Mouse (Mus musculus): ENCODE measurements around the gene Uggt2. TPM values are rescaled to one million over a fixed set of nuclear protein-coding genes. Genes with fewer than 3 reads are reported as not detected.

The Uggt2 gene
- polyA plus RNA-seq, 1 experiment from 2014 or later, result 15.4 TPM

DNA sequence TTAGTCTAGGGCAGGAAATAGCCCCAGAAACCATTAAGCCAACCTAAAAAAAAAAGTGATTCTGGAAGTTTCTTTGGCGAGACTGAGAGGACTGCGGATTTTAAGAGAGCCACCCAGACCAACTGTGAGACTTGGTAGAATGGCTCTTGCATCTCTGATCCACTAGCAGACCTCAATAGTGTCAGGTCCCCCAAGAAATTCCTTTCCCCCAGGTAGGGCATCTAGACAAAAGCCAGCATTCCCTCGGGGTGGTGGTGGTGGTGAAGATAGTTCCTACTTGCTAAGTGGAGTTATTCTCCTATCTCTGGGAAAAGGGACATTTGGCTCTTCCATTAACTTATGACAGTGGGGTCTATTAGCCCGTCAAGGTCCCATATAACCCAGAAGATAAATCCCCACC is 162.3 kb downstream of the Uggt2 start:
- Histone ChIP-seq H3K27ac (ENCODE audit: low read depth) (peak overlapping the region; percentile 84), H3K36me3 (ENCODE audit: control insufficient read depth, insufficient read depth, low read length) (no peaks in the 10 kb centered on the region), H3K4me1 (replicated peaks; ENCODE audit: control insufficient read depth, insufficient read depth, low read length) (peaks cover 20% of the 10 kb centered on the region), H3K27me3 (replicated peaks; ENCODE audit: control insufficient read depth, insufficient read depth, low read length) (no peaks in the 10 kb centered on the region), H3K9me3 (ENCODE audit: control insufficient read depth, low read length) (no peaks in the 10 kb centered on the region), H3K4me3 (ENCODE audit: low read depth, low read length) (peak overlapping the region; percentile 96), H3K9ac (ENCODE audit: low read length) (peak overlapping the region; percentile 70), H3K4me2 (ENCODE audit: low read length) (peak overlapping the region; percentile 61)
- DNase-seq (ENCODE audit: low spot score) (peak; percentile 60), ATAC-seq (replicated peaks; ENCODE audit: low FRiP score, low TSS enrichment, low read depth) (no peak; the same call in 1 of the 2 replicates)
- WGBS, result 33% methylated on average over 4 of the region's 4 CpGs

DNA sequence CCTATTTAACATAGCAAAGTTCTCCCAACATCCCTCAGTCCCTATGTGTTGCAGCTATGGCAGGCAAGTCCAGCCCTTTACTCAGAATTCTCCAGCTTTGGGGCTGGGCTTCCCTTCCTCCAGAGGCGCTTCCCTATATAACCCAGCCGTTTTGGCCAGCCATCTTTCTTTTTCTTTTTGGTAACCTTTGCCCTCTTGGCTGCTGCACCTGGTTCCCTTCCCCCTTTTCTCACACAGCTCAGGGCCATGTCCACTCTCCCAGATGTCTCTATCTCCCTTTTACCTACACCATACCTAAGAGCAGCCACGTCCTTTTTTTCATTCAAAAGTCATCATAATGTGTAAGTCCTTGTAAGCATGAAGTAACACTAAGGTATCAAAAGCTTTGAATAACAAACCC is 163.0 kb downstream of the Uggt2 start:
- no peaks in the 10 kb centered on the region for H3K9me3 ChIP-seq (ENCODE audit: control insufficient read depth, low read length)
- ATAC-seq (replicated peaks; ENCODE audit: low FRiP score, low TSS enrichment, low read depth) (no peak), DNase-seq (ENCODE audit: low spot score) (no peak)
- no peak overlapping the region for H3K9ac ChIP-seq (ENCODE audit: low read length)
- H3K36me3 ChIP-seq (ENCODE audit: control insufficient read depth, insufficient read depth, low read length), result no peaks in the 10 kb centered on the region
- no peak overlapping the region for H3K4me2 ChIP-seq (ENCODE audit: low read length)
- H3K27ac ChIP-seq (ENCODE audit: low read depth), result no peak overlapping the region
- peaks cover 18% of the 10 kb centered on the region for H3K4me1 ChIP-seq (replicated peaks; ENCODE audit: control insufficient read depth, insufficient read depth, low read length)
- no peaks in the 10 kb centered on the region for H3K27me3 ChIP-seq (replicated peaks; ENCODE audit: control insufficient read depth, insufficient read depth, low read length)
- 62% methylated on average over 3 of the region's 3 CpGs for WGBS
- no peak overlapping the region for H3K4me3 ChIP-seq (ENCODE audit: low read depth, low read length)

Other genes with a start within 250 kb of the Uggt2 start
- gene Dzip1, start 174.0 kb downstream of the Uggt2 start, polyA plus RNA-seq (2014; fragmentation: Nextera tagmentation; extraction: Ambion mirVana), result 16.4 and 19.5 TPM in 2 replicates
- 34.4 and 40.9 TPM in 2 replicates for gene Dnajc3, start 161.5 kb downstream of the Uggt2 start, polyA plus RNA-seq (2014; fragmentation: Nextera tagmentation; extraction: Ambion mirVana)
- gene Hs6st3, start 38.9 kb upstream of the Uggt2 start, polyA plus RNA-seq (2014; fragmentation: Nextera tagmentation; extraction: Ambion mirVana), result 0.37 and 0.47 TPM in 2 replicates

Data from intestine, embryonic 14.5 days (tissue).